Mouse (Mus musculus): ENCODE data around the gene Wsb2. TPM values are rescaled to one million over a fixed set of nuclear protein-coding genes. Genes with fewer than 3 reads are reported as not detected.

The Wsb2 gene
- polyA plus RNA-seq (2015; fragmentation: Nextera tagmentation; extraction: Ambion mirVana): 63.7 and 72.0 TPM in 2 replicates

DNA sequence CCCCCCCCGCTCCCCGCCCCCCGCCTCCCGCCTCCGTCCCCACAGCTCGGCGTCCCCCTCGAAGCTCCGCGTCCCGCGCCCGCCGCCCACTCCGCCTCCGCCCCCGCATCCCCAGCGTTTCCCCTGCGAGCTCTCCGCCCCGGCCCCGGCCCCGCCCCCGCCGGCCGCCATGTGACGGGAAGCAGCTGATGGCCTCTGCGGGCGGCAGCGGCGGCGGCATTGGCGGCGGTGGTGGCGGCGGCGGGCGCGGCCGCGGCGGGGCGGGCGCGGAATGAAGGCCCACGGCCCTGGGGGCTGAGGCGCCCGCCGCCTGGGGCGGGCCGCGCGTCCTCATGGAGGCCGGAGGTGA is at the start of gene Wsb2:
Gene Wsb2, plus strand, starts transcription at position 176 of the 349 bp plus-strand sequence.
- ATAC-seq (peak; percentile 77), DNase-seq (ENCODE audit: low spot score) (peak; percentile 88)
- Histone ChIP-seq H3K36me3 (ENCODE audit: insufficient read depth, low read length) (no peaks in the 10 kb centered on the region), H3K4me2 (replicated peaks; ENCODE audit: low read depth, low read length) (peak within 1 kb of the TSS; percentile 92), H3K9ac (replicated peaks; ENCODE audit: low read depth) (peak within 1 kb of the TSS; percentile 94), H3K27me3 (replicated peaks; ENCODE audit: insufficient read depth, low read length) (no peaks in the 10 kb centered on the region), H3K4me1 (ENCODE audit: insufficient read depth, low read depth, low read length) (peaks cover 22% of the 10 kb centered on the region), H3K27ac (ENCODE audit: low read length) (peak within 1 kb of the TSS; percentile 97), H3K4me3 (ENCODE audit: low read depth, low read length) (peak within 1 kb of the TSS; percentile 93), H3K9me3 (ENCODE audit: low read length) (no peaks in the 10 kb centered on the region)
- no CpG with 5 or more reads among the region's 54 CpGs for WGBS
- no peak for TF ChIP-seq EP300 (IDR thresholded peaks at IDR 0.05)

DNA sequence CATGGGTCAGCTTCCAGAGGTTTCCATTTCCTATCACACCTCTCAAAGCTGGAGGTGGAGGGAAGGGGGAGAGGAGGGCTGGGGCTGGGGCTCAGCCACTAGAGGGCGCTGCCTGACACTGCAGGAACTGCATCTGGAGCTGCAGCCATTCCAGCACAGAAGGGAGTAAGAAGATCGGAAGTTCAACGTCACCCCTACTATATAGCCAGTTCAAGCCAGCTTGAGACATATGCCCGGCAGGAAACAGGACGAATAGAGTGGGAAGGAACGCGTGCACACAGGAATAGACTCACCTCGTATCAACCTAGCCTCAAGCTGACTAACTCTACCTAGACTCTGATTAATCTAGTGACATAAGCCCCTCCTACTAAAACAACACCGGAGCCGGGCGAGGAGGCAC is 49.4 kb upstream of the Wsb2 start:
- Histone ChIP-seq H3K27me3 (replicated peaks; ENCODE audit: insufficient read depth, low read length) (no peaks in the 10 kb centered on the region), H3K9me3 (ENCODE audit: low read length) (no peaks in the 10 kb centered on the region), H3K36me3 (ENCODE audit: insufficient read depth, low read length) (no peaks in the 10 kb centered on the region), H3K4me2 (replicated peaks; ENCODE audit: low read depth, low read length) (no peak overlapping the region), H3K4me3 (ENCODE audit: low read depth, low read length) (no peak overlapping the region), H3K27ac (ENCODE audit: low read length) (no peak overlapping the region), H3K9ac (replicated peaks; ENCODE audit: low read depth) (no peak overlapping the region), H3K4me1 (ENCODE audit: insufficient read depth, low read depth, low read length) (no peaks in the 10 kb centered on the region)
- WGBS: 19% methylated on average over 11 of the region's 11 CpGs
- DNase-seq (ENCODE audit: low spot score) (peak; percentile 83), ATAC-seq (peak; percentile 86)
- TF ChIP-seq EP300 (IDR thresholded peaks at IDR 0.05) (no peak), CTCF (IDR thresholded peaks at IDR 0.05) (peak; percentile 89)

DNA sequence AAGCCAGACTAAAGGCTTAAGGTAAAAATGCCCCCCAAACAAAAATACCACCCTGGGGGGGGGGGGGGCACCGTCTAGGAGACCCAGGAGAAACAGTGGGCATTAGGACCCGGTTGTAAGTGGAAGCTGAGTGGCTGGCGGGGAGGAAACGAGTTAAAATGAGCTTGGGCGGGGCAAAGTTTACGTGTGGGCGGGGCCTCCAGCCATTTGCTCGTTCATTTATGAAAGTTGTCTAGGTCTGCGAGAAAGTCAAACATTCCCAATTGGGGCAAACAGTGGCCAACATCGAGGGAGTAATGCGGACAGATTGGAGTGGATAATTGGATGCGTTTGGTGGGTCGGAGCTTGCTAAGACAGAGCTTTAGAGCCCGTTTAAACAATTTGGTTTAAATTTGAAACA is 43.7 kb upstream of the Wsb2 start:
- no peak overlapping the region for H3K9ac ChIP-seq (replicated peaks; ENCODE audit: low read depth)
- no peaks in the 10 kb centered on the region for H3K9me3 ChIP-seq (ENCODE audit: low read length)
- peaks cover 7% of the 10 kb centered on the region; the same call in 1 of the 2 replicates for H3K4me1 ChIP-seq (ENCODE audit: insufficient read depth, low read depth, low read length)
- peak overlapping the region; percentile 47 for H3K4me2 ChIP-seq (replicated peaks; ENCODE audit: low read depth, low read length)
- WGBS: 10% methylated on average over 14 of the region's 14 CpGs
- DNase-seq (ENCODE audit: low spot score) (peak; percentile 80), ATAC-seq (peak; percentile 49)
- peak overlapping the region; percentile 26 for H3K4me3 ChIP-seq (ENCODE audit: low read depth, low read length)
- H3K27me3 ChIP-seq (replicated peaks; ENCODE audit: insufficient read depth, low read length): no peaks in the 10 kb centered on the region
- no peak for TF ChIP-seq CTCF (IDR thresholded peaks at IDR 0.05)
- H3K27ac ChIP-seq (ENCODE audit: low read length): peak overlapping the region; percentile 48
- H3K36me3 ChIP-seq (ENCODE audit: insufficient read depth, low read length): no peaks in the 10 kb centered on the region

DNA sequence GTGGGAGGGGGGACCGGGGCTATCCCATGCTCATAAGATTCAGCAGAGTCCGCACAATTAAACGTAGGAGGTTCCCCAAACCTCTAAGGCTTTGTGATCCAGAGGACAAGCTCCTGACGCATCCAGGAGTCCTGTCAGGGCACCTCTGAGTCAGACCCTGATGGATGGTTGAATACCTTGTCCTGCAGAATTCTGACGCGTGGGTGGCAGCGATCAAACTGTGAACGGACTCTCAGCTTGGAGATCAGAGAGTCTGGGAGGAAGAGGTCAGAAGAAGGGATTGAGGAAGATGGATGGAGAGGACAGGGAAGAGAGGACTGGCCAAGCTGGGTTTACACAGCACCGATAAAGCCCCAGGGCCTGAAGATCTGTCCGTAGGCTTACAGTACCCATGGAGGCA is 43.2 kb upstream of the Wsb2 start:
- H3K9me3 ChIP-seq (ENCODE audit: low read length): no peaks in the 10 kb centered on the region
- H3K27me3 ChIP-seq (replicated peaks; ENCODE audit: insufficient read depth, low read length): no peaks in the 10 kb centered on the region
- ATAC-seq (no peak), DNase-seq (ENCODE audit: low spot score) (no peak)
- peak overlapping the region; percentile 47 for H3K4me2 ChIP-seq (replicated peaks; ENCODE audit: low read depth, low read length)
- 17% methylated on average over 10 of the region's 10 CpGs for WGBS
- no peak overlapping the region for H3K9ac ChIP-seq (replicated peaks; ENCODE audit: low read depth)
- no peaks in the 10 kb centered on the region for H3K36me3 ChIP-seq (ENCODE audit: insufficient read depth, low read length)
- H3K27ac ChIP-seq (ENCODE audit: low read length): peak overlapping the region; percentile 48
- H3K4me3 ChIP-seq (ENCODE audit: low read depth, low read length): peak overlapping the region; percentile 26
- H3K4me1 ChIP-seq (ENCODE audit: insufficient read depth, low read depth, low read length): peaks cover 7% of the 10 kb centered on the region; the same call in 1 of the 2 replicates
- no peak for TF ChIP-seq EP300 (IDR thresholded peaks at IDR 0.05)
- no peak for TF ChIP-seq CTCF (IDR thresholded peaks at IDR 0.05)

DNA sequence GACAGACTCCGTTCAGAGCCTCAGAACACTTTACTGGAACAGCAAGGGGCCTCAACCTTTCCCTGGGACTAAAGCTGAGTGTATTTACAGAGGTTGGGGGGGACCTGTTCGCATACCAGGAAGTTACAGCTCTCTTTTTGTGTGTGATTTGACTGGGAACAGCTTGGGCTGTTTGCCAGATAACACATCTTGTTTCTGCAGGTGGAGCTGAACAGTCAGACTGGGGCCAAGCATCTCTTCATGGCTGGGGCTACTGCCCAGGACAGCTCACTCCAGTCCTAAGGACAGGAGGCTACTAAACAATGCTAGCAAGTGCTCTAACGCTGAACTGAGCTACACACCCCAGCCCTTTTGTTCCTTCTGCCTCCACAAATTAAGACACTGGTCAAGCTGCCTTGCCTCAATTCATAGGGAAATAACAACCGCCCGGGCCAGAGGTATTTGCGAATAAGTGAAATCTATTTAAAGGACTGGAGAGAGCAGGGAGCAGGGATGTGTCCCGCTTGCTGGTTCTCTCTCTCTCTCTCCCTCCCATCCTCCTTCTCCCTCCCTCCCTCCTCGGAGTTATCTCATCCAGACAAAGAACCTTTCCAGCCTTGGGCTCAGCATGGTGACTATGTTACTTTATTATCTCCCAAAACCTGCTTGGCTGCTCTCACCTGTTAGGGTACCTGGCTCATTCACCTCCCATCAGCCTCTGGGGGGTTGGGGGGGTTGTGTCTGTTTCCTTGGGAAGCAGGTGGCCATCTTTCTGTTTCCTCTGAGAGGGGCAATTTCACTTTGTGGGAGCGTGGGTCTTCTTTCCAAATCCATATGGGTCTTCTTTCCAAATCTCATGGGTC is 42.3 kb upstream of the Wsb2 start:
- no peaks in the 10 kb centered on the region for H3K27me3 ChIP-seq (replicated peaks; ENCODE audit: insufficient read depth, low read length)
- DNase-seq (ENCODE audit: low spot score) (peak; percentile 84), ATAC-seq (peak; percentile 55)
- no peaks in the 10 kb centered on the region for H3K9me3 ChIP-seq (ENCODE audit: low read length)
- peak overlapping the region; percentile 48 for H3K27ac ChIP-seq (ENCODE audit: low read length)
- 27% methylated on average over 9 of the region's 9 CpGs for WGBS
- H3K36me3 ChIP-seq (ENCODE audit: insufficient read depth, low read length): no peaks in the 10 kb centered on the region
- H3K4me1 ChIP-seq (ENCODE audit: insufficient read depth, low read depth, low read length): peaks cover 7% of the 10 kb centered on the region; the same call in 1 of the 2 replicates
- no peak overlapping the region for H3K9ac ChIP-seq (replicated peaks; ENCODE audit: low read depth)
- no peak overlapping the region for H3K4me2 ChIP-seq (replicated peaks; ENCODE audit: low read depth, low read length)
- no peak overlapping the region for H3K4me3 ChIP-seq (ENCODE audit: low read depth, low read length)
- TF ChIP-seq EP300 (IDR thresholded peaks at IDR 0.05) (no peak), CTCF (IDR thresholded peaks at IDR 0.05) (no peak)

DNA sequence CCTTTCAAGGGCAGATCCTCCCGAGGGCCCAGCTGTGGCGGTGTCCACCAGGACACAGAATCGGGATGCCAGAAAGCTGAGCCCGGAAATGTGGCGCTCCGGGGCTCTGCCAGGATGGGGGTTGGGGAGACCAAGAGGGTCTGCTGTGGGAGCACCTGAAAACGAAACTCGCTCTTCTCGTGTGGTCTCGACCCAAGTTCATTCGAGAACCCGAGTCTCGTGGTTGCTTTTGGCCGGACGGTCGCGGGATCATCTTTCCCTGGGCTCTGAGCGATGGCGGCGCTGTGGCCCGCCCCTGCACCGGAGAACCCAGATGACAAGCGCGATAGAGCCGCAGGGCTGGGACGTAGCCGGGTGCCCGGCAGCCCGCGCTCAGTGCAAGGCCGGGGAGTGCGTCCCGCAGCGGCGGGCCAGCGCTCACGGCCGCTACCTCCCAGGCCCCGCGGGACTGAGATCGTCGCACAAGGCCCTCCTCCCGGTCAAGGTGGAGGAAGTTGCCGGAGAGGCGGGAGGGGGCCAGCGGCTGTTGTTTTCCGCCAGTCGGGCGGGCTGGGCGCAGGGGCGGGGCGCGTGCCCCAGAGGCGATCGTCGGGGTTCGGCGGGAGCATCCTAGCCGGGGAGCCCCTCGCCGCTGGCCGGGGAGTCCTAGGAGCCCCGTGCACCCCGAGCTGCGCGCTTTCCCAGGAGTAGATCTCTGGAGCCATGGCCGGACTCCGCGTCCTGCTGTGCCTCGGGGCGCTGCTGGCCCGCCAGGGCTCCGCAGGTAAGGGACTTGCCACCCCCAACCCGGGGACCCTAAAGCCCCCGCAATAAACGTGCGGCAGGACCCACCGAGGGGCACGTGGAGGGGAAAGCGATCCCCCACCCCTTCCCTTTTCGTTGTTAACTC is 38.1 kb upstream of the Wsb2 start, which contains the start of gene Vsig10:
Gene Vsig10, plus strand, starts transcription at position 343 of the 889 bp plus-strand sequence.
- no peaks in the 10 kb centered on the region for H3K27me3 ChIP-seq (replicated peaks; ENCODE audit: insufficient read depth, low read length)
- H3K4me2 ChIP-seq (replicated peaks; ENCODE audit: low read depth, low read length): peak within 1 kb of the TSS; percentile 90
- peak; percentile 39 for TF ChIP-seq CTCF (IDR thresholded peaks at IDR 0.05)
- no peak for TF ChIP-seq EP300 (IDR thresholded peaks at IDR 0.05)
- peak within 1 kb of the TSS; percentile 85 for H3K4me3 ChIP-seq (ENCODE audit: low read depth, low read length)
- ATAC-seq (peak; percentile 87), DNase-seq (ENCODE audit: low spot score) (peak; percentile 88)
- H3K9ac ChIP-seq (replicated peaks; ENCODE audit: low read depth): peak within 1 kb of the TSS; percentile 88
- peaks cover 7% of the 10 kb centered on the region; the same call in 1 of the 2 replicates for H3K4me1 ChIP-seq (ENCODE audit: insufficient read depth, low read depth, low read length)
- H3K27ac ChIP-seq (ENCODE audit: low read length): peak within 1 kb of the TSS; percentile 92
- H3K36me3 ChIP-seq (ENCODE audit: insufficient read depth, low read length): no peaks in the 10 kb centered on the region
- no peaks in the 10 kb centered on the region for H3K9me3 ChIP-seq (ENCODE audit: low read length)
- 0% methylated on average over 68 of the region's 81 CpGs for WGBS
